Mouse (Mus musculus) thymus, adult 18-20 months (tissue): Measurements from ENCODE around the gene Gpalpp1.

Experiments used
- DNase-seq, 2 experiments: peaks; one replicate each; pipeline ENCODE4 v3.0.0; 2022; ENCODE audit warnings: mixed read lengths in 2 of 2

The Gpalpp1 gene

DNA sequence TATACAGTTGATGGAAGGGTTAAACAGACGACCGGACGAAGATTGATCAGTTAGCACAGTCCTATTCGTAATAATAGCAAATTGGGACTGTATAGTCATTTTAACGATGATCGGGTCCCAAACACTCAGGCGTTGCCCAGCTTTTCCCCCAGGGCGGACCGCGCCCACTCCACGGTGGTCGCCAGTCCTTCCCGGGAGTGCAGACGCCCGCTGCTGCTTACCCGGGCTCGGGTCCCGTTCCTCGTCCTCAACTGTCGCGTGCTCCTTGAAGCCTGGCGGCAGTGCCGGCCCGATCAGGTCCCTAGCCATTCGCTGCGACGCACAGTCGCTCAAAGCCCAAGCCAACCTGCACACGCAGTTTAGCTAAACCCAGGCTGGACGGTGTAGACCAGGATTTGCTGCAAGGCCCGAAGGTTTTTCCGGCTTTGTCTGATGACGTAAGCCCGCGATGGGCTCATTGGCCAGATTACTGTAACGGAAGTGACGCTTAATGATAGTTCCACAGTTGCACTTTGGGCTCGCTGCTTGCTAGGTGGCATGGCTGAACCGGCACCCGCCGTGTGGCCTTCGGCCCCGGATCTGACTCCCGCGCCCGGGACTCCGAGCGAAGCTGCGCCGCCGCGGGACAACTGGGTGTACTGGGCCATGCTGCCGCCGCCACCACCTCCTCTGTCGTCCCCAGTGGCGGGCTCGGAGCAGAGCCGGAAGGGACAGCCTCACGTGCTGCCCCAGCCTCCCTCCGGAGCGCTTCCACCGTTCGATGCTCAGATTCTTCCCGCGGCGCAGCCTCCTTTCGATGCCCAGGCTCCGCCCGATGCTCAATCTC, at the start of gene Gpalpp1, which contains the start of gene Nufip1:
TSS of gene Gpalpp1 (minus strand) at position 365 of the 826 bp plus-strand sequence.
TSS of gene Nufip1 (plus strand) at position 496 of the 826 bp plus-strand sequence.
- peak; percentile 73 to 78 for DNase-seq

DNA sequence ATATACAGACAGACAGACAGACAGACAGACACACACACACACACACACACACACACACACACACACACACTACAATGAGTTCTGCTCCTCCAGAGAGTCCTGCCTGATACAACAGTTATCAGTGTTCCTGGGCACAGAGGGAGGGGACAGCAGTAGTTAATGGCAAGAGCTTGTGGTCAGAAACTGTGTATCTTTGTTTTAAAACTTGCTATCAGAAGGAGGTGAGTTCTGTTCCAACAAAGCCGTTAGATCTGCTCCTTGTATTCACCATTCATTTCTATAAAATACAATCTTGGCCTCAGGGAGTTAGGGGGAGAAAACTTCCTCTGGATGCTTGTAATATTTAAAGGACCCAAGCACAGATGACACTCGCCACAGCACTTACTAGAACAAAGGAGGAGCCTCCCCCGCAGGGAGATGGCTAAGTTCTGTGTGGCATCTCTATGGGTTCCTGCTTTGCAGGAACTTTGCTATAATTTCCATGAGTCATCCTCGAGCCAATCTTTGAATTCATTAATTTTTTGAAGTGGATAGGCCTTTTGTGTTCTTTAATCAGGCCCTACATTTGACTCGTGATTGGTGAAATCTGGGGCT, 47.7 kb upstream of the Gpalpp1 start:
- no peak for DNase-seq

DNA sequence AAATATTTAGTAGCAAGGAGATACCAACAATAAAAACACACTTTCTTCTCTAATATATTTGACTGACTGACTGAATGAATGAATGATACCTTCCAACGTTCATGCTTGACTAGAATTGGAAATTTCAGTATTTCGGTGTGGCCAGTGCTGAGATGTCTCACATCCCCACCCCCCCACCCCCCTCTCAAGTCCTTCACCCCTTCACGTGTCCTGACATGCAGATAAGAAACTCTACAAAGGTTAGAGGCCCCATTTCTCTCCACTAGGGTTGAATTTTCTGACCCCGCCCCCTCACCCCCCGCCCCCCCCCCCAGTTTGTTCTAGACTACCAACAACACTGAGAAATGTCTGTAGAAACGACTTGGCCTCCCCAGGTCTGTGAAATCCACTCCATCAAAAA, 43.3 kb upstream of the Gpalpp1 start:
- no peak for DNase-seq

DNA sequence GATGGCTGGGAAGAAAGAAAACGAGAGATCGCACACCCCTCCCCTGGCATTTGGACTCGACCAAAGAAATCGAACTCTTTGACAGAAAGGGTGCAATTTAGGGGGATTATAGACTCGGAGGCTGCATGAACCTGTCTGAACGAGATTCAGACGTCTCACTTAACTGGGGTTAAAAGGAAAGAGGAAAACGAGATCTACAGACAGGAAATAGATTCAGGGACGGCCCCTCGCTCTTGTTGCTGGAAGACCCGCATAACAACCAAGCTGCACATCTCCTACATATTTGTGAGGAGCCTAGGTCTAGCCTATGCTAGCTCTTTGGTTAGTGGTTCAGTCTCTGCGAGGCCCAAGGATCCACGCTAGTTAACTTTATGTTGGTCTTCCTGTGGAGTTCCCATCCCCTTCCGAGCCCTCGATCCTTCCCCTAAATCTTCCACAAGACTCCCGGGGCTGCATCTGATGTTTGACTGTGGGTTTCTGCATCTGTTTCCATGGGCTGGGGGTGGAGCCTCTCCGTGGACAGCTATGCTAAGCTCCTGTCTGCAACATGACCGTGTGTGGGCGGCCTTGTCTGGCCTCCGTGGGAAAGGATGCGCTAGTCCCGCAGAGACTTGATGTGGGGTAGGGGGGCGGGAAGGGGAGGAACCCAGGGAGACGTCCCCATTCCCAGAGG, 42.6 kb upstream of the Gpalpp1 start:
- peak in 1 of 2 experiments; percentile 28 for DNase-seq

DNA sequence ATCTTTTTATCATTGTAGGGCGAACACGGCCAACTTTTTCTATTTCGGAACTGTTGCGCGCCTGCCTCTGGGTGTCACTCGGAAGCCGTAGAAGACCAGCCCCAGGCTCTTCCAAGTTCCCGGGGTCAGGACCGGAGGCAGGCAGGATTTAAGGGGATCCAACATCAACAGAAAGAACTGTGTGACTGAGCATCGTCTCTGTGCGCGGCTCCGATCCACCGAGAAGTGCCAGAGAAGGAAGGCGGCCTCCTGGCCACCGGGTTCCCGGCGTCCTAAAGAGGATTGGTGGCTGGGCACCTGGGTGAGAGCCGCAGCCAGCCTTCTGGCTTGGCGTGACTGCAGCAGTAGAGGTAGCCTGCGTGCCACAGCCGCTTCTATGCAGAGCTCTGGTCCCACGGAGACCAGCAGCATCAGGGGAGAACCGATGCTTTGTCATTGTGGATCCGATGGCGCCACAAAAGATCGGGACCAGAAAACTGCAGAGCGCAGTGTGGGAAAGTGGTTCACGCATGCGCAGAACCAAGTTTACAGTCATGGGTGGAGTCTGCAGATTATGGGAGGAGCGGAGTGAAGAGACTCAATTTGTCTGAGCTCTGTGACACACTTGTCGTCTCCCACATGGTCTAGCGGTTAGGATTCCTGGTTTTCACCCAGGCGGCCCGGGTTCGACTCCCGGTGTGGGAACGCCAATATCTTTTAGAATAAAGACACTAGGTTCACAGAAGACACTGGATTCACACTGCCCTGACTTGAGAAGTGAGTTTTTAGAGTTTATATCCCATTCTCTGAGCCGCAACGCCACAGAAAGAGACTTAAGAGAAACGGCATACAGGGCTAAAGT, 41.8 kb upstream of the Gpalpp1 start:
- DNase-seq: peak; percentile 73 to 88

DNA sequence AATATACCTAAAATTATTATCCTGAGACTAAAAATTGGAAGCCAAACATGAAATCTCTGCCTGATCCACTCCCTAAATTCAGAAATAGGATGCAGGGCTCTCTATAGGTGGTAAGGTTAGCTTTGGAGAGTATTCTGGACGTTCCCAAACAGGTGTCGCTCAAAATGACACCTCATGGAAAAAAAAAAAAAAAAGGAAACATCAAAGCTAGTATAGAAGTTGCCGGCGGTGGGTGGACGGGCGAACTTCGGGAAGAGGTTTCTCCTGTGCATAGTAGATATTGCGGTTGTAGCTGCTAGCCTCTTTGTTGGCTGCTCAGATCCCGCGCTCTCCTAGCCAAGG, 41.2 kb upstream of the Gpalpp1 start:
- DNase-seq: no peak

DNA sequence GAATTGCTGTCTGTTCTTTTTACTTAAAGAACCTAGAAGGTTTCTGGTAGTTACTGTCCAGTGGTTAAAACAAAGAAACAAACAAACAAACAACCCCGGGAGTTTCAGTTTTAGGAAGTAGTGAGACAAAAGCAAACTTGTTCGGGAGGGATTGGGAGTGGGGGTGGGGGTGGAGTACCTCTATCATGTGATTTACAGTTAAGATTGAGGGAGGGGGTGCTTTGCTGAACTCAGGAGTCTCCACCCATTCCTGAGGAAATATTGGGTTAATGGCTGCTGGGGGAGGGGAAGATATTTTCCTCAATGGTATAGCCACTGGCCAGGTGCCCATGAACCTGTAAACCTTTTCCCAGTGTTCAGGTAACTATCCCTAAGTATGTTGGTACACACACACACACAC, 40.5 kb upstream of the Gpalpp1 start:
- no peak for DNase-seq

DNA sequence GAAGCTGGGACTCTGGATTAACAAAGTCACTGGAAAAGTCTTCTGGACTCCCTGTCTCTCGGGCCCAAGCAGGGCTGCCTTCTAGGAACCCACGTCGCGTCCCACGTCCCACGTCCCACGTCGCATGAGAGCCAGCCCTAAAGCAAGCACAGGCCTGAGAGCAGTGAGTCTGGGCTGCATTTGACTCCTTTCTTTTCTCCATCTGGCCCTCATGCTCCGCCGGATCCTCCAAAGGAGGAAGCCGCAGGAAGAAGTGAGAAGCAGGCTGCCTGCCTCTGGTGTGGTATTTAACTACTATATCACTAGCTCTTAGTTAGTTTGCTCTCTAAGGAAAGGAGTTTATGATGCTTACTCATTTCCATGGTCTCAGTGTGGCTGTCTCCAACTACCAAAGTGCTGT, 39.9 kb upstream of the Gpalpp1 start:
- no peak for DNase-seq

DNA sequence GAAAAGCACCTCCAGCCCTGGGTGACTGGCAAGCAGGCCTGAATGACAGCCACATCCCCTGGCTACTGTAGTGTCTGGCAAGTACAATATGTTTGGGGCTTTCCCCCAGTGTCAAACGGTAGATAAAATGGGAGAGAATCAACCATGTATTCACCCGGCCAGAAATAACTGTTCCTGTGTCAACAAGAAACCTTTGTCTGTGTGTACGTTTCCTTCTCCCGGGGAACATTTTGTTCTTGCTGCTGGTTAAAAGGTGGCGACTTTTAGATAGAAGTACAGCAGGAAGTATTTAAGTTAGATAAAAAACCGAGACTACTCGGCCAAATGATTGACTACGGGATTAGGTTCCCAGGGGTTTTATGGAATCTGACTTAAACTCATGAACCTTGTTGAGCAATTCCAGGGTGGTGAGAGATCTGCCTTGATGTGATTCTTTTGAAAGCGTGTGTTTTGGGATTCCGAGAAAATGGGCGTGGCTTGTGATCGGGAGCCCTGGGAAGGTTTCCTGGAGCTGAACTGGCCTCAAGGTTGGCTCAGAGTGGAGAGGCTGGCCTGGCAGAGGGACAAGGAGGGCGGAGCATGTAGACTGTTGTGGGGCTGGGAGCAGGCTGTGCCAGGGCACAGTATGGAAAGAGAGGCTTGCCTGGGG, 39.1 kb upstream of the Gpalpp1 start:
- DNase-seq: peak in 1 of 2 experiments; percentile 19

DNA sequence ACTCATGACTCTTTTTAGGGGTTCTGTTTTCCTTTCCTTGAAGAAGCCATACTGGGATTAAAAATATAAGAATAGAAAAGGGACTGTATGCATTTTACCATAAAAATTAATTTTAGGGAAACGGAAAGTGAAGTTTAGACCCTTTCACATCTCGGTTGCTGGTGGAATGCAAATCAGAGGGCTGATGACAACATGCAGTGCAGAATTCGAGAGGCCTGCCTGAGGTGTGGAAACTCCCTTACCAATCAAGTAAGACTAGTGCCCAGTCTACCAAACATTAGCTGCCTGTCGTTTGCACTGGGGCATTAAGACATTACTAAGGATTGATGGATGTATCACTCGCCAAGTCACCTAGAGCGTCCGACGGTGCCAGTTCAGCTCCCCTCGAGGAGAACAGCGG, 37.7 kb upstream of the Gpalpp1 start:
- no peak for DNase-seq

DNA sequence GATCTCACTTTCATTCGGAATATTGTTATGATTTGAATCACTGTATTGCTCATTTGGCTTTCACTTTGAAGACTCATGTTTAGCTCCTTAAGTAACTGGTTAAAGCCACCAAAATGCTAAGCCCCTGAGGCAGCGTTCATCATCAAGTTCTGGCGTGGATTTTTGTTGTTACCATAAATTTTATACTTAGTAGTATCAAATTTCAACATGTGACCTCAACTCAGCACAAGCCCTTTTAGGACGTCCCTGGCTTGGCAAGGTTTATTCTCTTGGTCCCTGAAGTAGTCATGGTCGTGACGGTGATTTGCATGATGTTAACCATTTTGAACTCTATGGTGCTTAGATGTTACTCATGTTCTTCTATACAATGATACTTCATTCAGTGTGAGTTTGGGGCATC, 36.5 kb upstream of the Gpalpp1 start:
- DNase-seq: no peak

DNA sequence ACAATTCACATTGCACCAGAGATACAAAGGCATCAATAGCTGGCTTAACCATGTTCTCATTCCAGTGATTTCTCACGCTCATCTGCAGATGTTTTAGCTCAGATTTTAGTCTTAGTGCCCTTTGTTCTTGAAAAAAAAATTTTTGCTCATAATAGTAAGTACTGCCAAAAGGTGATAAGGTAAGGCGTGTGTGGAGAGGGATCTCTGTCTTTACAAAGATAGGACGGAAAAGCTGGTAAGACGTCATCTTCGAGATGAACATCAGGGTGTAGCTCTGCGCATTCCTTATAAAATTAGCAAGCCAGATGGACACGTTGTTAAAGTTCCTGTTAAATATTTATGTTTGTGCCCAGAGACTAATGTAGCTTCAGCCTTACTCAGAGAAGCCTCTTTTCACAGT, 35.3 kb upstream of the Gpalpp1 start:
- DNase-seq: no peak

DNA sequence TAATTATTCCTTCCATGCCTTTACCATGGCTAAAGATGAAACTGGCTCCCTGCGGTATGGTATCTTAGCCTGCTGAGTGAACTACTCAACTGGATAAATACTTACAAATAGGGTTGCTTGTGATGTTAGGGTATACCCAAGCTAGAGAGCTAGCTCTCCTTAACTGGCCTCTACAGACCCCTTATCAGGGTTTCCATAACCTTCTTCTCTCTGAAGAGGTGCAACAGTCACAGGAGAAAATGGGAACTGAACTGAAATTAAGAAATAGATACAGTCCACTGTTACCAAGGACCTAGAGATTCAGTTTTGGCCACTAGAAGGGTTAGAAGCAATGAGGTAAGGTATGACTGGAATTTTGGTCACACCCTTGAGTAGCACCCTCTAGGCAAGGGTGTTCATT, 34.7 kb upstream of the Gpalpp1 start:
- no peak for DNase-seq

DNA sequence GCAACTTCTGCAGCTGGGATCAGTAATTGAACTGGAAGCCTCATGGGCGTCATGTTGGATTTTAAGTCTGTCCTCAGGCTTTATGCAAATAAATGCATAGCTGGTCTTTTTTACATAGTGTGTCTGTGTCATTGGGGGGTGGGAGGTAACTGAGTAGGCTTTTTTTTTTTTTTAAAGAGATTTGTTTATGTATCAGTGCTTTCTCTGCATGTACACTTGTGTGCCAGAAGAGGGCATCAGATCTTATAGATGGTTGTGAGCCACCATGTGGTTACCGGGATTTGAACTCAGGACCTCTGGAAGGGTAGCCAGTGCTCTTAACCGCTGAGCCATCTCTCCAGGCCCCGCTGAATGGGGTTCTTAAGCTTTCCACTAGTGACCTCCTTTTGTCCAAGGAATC, 24.4 kb upstream of the Gpalpp1 start:
- no peak for DNase-seq

DNA sequence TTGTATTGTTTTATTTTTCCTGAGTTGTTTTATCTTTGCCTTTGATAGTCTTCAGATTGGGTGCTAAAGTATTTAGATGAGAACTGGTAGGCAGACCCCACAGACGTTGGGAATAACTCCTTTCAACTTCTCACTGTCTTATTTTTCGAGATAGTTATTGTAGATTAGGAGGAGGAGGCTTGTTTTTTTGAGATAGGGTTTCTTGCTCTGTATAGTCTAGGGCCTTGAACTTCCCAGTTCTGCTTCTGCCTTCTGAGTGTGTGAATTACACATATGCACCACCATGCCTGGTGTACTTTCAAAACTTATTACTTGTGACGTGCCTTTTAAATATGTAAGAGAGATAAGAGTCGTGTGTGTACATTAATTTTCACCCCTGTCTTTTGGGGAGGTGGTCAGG, 17.6 kb upstream of the Gpalpp1 start:
- DNase-seq: no peak

DNA sequence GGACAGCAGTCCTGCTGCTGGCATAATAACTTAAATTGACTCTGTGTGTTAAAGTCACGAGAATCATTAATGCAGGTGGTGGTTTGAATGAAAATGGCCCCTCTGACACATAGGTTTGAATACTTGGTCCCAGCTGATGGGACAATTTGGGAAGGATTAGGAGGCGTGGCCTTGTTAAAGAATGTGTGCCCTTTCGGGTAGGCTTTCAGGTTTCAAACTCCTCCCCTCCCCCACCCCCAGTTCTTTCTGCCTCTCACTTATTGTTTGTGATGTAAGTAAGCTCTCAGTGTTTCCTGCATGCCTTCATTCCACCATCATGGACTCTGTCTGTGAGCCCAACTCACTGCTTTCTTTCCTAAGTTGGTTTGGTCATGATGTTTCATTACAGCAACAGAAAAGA, 16.8 kb upstream of the Gpalpp1 start:
- DNase-seq: no peak

DNA sequence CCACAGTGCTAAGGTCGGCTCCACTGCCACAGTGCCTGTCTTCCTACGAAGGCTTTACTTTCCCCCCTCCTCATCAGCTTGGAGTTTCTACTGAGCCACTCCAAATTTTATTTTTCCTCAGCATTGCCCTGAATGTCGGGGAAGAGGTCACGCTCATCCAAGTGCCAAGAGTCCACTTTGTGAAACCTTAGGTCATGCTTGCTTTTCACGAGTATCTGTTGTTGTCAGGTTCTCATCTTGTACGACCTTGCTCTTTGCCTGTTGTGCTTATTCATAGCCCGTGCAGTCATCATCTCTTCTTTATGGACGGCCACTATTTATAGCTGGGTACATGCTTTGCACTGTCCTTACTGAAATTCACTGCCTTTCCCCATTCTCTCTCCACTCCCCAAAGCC, 12.1 kb upstream of the Gpalpp1 start:
- no peak for DNase-seq

DNA sequence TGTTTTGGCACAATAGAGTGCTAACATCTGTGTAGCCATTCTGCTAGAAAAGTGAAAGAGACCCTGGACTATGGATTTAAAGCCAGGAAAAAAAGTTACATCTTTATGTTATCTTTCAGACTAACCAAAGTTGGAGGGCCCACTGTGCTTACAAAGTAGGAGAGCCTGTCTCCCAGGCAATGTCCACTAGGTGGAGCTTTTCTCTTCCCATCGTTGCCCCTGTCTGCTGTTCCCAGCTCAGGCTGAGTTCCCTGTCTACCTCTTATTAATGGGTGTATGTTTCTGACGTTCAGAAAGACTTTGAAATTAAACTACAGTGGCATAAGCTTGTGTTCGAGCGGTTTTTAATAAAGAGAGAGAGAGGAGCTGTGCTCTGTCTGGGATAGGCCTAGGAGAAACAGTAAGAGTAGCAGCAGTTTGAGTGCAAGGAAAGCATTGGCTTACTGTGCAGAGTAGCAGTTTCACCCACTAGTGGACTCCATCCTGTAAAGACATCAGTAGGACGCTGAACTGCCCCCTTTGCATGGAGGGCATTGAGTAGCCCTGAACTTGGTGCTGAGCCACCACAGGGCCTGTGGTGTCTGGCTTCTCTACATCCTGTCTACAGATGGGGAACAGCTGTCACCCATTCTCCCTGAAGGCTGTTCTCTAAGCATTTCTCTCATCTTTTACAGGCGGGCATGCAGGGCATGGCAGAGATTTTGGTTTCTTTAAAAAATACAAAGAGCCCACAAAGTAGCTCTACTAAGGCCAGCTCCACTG, 11.5 kb upstream of the Gpalpp1 start:
- DNase-seq: no peak

DNA sequence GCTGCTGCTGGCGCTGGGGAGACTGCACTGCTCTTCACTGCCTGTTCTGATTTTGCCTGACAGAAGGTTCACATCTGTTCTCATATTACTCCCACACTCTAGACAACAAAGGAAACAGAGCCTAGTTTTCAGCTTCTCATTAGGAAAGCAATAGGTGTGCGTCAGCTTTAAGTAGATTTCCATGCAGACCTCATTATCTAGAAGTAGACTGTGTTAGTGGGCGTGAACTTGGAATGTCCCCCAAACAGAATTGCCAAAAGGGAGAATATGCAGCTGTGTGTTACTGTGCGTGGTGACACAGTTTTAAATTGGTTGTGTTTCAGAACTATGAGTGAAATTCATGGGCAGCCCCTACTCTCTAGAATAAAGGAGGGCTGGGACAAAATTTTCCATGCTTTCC, 9.9 kb upstream of the Gpalpp1 start:
- DNase-seq: no peak

DNA sequence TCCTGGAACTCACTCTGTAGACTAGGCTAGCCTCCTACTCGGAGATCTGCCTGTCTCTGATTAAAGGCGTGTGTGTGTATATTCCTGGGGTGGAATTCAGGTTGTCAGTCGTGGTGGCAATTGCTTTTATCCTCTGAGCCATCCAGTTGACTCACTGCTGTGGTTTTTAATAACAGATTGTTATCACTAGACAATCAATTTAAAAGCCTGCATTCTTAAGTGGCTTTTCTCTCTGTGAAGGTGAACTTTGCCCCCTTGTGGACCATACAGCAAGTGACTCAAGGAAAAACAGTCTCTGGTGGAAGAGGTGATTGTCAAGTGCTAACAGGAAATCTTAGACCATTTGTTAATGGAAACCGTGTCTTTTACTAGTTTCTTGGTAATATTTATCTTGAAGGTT, 8.4 kb upstream of the Gpalpp1 start:
- DNase-seq: no peak

DNA sequence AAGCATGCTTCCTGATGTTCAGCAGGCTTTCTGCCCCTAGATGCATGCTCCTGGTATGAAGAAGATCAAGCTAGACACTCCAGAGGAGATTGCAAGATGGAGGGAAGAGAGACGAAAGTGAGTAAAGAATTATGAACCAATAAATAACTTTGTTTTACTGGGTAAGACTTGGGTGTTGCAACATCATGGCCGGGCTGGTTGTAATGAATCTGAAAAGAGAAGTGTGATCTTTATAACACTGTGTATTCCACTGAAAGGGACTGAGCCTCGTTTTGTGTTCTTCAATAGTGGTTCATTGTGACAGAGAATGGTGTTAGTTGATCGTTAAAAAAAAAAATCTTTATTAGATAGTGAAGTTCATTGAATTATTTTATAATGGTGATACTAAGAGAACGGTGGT, 5.2 kb upstream of the Gpalpp1 start:
- no peak for DNase-seq

DNA sequence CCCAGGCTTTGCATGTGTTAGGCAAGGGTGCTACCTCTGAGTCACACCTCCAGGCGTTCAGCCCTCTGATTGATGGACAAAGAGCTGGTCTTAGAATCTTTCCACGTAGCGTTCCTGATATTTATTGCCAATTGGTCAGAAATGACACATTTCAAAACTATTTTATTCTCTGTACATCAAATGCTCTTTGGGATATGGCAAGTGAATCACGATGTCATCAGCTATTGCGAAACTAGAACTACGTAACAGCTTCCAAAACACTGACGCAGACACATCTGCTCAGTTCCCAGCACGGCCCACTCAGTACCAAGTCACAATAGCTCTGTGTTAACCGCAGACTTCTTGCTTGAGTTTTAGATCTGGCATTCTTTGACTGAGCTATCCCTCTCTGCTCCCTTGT, 11.0 kb downstream of the Gpalpp1 start:
- no peak for DNase-seq
